Mouse (Mus musculus) kidney, embryonic 14.5 days (tissue): ENCODE results near the gene Ldhd. TPM values are rescaled to one million over a fixed set of nuclear protein-coding genes. Genes with fewer than 3 reads are reported as not detected.

Experiments
- ATAC-seq: fragments of 200-750 bp; cut with Nextera tagmentation; 2 replicates; pipeline ENCODE4 v1.8.0; 2017; ENCODE audit warnings: moderate number of reproducible peaks, mild to moderate bottlenecking, moderate TSS enrichment, moderate library complexity; ENCODE audit not compliant: low FRiP score, low TSS enrichment
- H3K27ac ChIP-seq: fragments of 300-500 bp; sonication (generic); 2 replicates; pipeline ENCODE4 v1.5.1; 2014; ENCODE audit warnings: low read depth, mild to moderate bottlenecking, low read length, moderate library complexity, mixed read lengths
- H3K27me3 ChIP-seq: fragments of 300-500 bp; sonication (generic); 2 replicates; pipeline ENCODE4 v1.6.1; 2014; ENCODE audit warnings: mild to moderate bottlenecking, low read length; ENCODE audit not compliant: control insufficient read depth, insufficient read depth
- H3K36me3 ChIP-seq: fragments of 300-500 bp; sonication (generic); 2 replicates; pipeline ENCODE4 v1.6.1; 2014; ENCODE audit warnings: low read length, mixed read lengths; ENCODE audit not compliant: control insufficient read depth, insufficient read depth
- H3K4me1 ChIP-seq: fragments of 300-500 bp; sonication (generic); 2 replicates; pipeline ENCODE4 v1.6.1; 2014; ENCODE audit warnings: low read length, mixed read lengths; ENCODE audit not compliant: control insufficient read depth, insufficient read depth
- H3K4me2 ChIP-seq: fragments of 300-500 bp; sonication (generic); replicated peaks from 2 replicates; pipeline ENCODE4 v1.6.1; 2014; ENCODE audit warnings: low read depth, mild to moderate bottlenecking, low read length
- H3K4me3 ChIP-seq: fragments of 300-500 bp; sonication (generic); 2 replicates; pipeline ENCODE4 v1.5.1; 2014; ENCODE audit warnings: mild to moderate bottlenecking, low read length
- H3K9ac ChIP-seq: fragments of 300-500 bp; sonication (generic); 2 replicates; pipeline ENCODE4 v1.6.1; 2014; ENCODE audit warnings: low read depth, mild to moderate bottlenecking, low read length, moderate library complexity
- H3K9me3 ChIP-seq: fragments of 300-500 bp; sonication (generic); 2 replicates; pipeline ENCODE4 v1.6.1; 2016; ENCODE audit warnings: low read length; ENCODE audit not compliant: control insufficient read depth
- WGBS: fragments of 180-500 bp; shearing (Covaris S2); extraction: QIAGEN DNeasy Blood & Tissue Kit; methylation state at CpG from one replicate; pipeline ENCODE4 v1.1.7; 2014; 5-methylcytosine and 5-hydroxymethylcytosine counted together
- polyA plus RNA-seq: library from polyadenylated mRNA; unstranded; fragments of >200 nt; fragmentation: Nextera tagmentation; extraction: Ambion mirVana; gene quantifications from 2 replicates; pipeline ENCODE4 v1.2.1, GENCODE M21; 2014

The Ldhd gene
- 0.53 and 0.99 TPM in 2 replicates for polyA plus RNA-seq

- Histone ChIP-seq H3K36me3 (no peaks in the 10 kb centered on the region), H3K4me2 (peak within 1 kb of the TSS; percentile 53), H3K9me3 (no peaks in the 10 kb centered on the region), H3K27ac (no peak within 1 kb of the TSS), H3K4me1 (0 out of 2 replicates have a peak, but pooled peaks cover 3% of the 10 kb centered on the region), H3K27me3 (no peaks in the 10 kb centered on the region), H3K4me3 (peak within 1 kb of the TSS; percentile 32), H3K9ac (peak within 1 kb of the TSS; percentile 54)
- WGBS, result 22% methylated on average over 13 of the region's 13 CpGs
- ATAC-seq, result peak; percentile 36; the same call in 1 of the 2 replicates
These were observed at the start of gene Ldhd for GRCm38 (mm10) chr8:111630105-111630521. Ldhd (minus strand) TSS chr8:111630374.

- Histone ChIP-seq H3K9ac (no peak overlapping the region), H3K4me1 (0 out of 2 replicates have a peak, but pooled peaks cover 3% of the 10 kb centered on the region), H3K9me3 (peaks cover 3% of the 10 kb centered on the region; the same call in 1 of the 2 replicates), H3K36me3 (no peaks in the 10 kb centered on the region), H3K4me2 (no peak overlapping the region), H3K4me3 (no peak overlapping the region), H3K27ac (no peak overlapping the region), H3K27me3 (no peaks in the 10 kb centered on the region)
- 89% methylated on average over 7 of the region's 7 CpGs for WGBS
- no peak for ATAC-seq
These were observed 48.7 kb upstream of the Ldhd start for GRCm38 (mm10) chr8:111678848-111679247.

- ATAC-seq, result peak; percentile 51; the same call in 1 of the 2 replicates
- Histone ChIP-seq H3K27ac (no peak overlapping the region), H3K4me2 (no peak overlapping the region), H3K9ac (no peak overlapping the region), H3K4me3 (no peak overlapping the region), H3K36me3 (no peaks in the 10 kb centered on the region), H3K4me1 (0 out of 2 replicates have a peak, but pooled peaks cover 3% of the 10 kb centered on the region), H3K27me3 (no peaks in the 10 kb centered on the region), H3K9me3 (peaks cover 3% of the 10 kb centered on the region; the same call in 1 of the 2 replicates)
- 36% methylated on average over 3 of the region's 3 CpGs for WGBS
These were observed 47.9 kb upstream of the Ldhd start for GRCm38 (mm10) chr8:111678111-111678510.

GRCm38 (mm10) chr8:111676237-111676636 lies 46.1 kb upstream of the Ldhd start:
- Histone ChIP-seq H3K9ac (no peak overlapping the region), H3K27ac (no peak overlapping the region), H3K4me3 (no peak overlapping the region), H3K27me3 (no peaks in the 10 kb centered on the region), H3K36me3 (0 out of 2 replicates have a peak, but pooled peaks cover 3% of the 10 kb centered on the region), H3K4me2 (no peak overlapping the region), H3K9me3 (peaks cover 3% of the 10 kb centered on the region; the same call in 1 of the 2 replicates), H3K4me1 (no peaks in the 10 kb centered on the region)
- WGBS, result 76% methylated on average over 8 of the region's 8 CpGs
- ATAC-seq, result no peak

GRCm38 (mm10) chr8:111666751-111667150 lies 36.6 kb upstream of the Ldhd start:
- H3K4me2 ChIP-seq, result no peak overlapping the region
- no peak for ATAC-seq
- no peaks in the 10 kb centered on the region for H3K9me3 ChIP-seq
- no peaks in the 10 kb centered on the region for H3K27me3 ChIP-seq
- no peak overlapping the region for H3K4me3 ChIP-seq
- no peaks in the 10 kb centered on the region for H3K4me1 ChIP-seq
- H3K27ac ChIP-seq, result no peak overlapping the region
- H3K36me3 ChIP-seq, result peaks cover 30% of the 10 kb centered on the region
- no peak overlapping the region for H3K9ac ChIP-seq
- 83% methylated on average over 2 of the region's 2 CpGs for WGBS

- H3K4me1 ChIP-seq, result no peaks in the 10 kb centered on the region
- no peaks in the 10 kb centered on the region for H3K27me3 ChIP-seq
- no peak overlapping the region for H3K4me2 ChIP-seq
- H3K36me3 ChIP-seq, result peaks cover 12% of the 10 kb centered on the region; the same call in 1 of the 2 replicates
- no peak; the same call in 1 of the 2 replicates for ATAC-seq
- no peak overlapping the region for H3K9ac ChIP-seq
- H3K9me3 ChIP-seq, result no peaks in the 10 kb centered on the region
- 96% methylated on average over 3 of the region's 3 CpGs for WGBS
- no peak overlapping the region for H3K27ac ChIP-seq
- H3K4me3 ChIP-seq, result no peak overlapping the region
These were observed 32.3 kb upstream of the Ldhd start for GRCm38 (mm10) chr8:111662473-111662872.

- Histone ChIP-seq H3K36me3 (peaks cover 12% of the 10 kb centered on the region; the same call in 1 of the 2 replicates), H3K27ac (no peak overlapping the region), H3K4me1 (no peaks in the 10 kb centered on the region), H3K27me3 (no peaks in the 10 kb centered on the region), H3K9me3 (no peaks in the 10 kb centered on the region), H3K4me2 (no peak overlapping the region), H3K9ac (no peak overlapping the region), H3K4me3 (no peak overlapping the region)
- ATAC-seq, result no peak
- 64% methylated on average over 6 of the region's 6 CpGs for WGBS
These were observed 28.7 kb upstream of the Ldhd start for GRCm38 (mm10) chr8:111658819-111659423.

GRCm38 (mm10) chr8:111657312-111657854 lies 27.2 kb upstream of the Ldhd start:
- Histone ChIP-seq H3K36me3 (peaks cover 12% of the 10 kb centered on the region; the same call in 1 of the 2 replicates), H3K9me3 (no peaks in the 10 kb centered on the region), H3K9ac (no peak overlapping the region), H3K4me2 (no peak overlapping the region), H3K4me3 (no peak overlapping the region), H3K4me1 (no peaks in the 10 kb centered on the region), H3K27ac (no peak overlapping the region), H3K27me3 (no peaks in the 10 kb centered on the region)
- no peak for ATAC-seq
- WGBS, result 61% methylated on average over 1 of the region's 1 CpGs

- H3K9ac ChIP-seq, result no peak overlapping the region
- no peaks in the 10 kb centered on the region for H3K27me3 ChIP-seq
- H3K27ac ChIP-seq, result no peak overlapping the region
- no peak for ATAC-seq
- no peak overlapping the region for H3K4me3 ChIP-seq
- H3K4me1 ChIP-seq, result no peaks in the 10 kb centered on the region
- no peak overlapping the region for H3K4me2 ChIP-seq
- no peaks in the 10 kb centered on the region for H3K9me3 ChIP-seq
- WGBS, result 92% methylated on average over 2 of the region's 2 CpGs
- no peaks in the 10 kb centered on the region for H3K36me3 ChIP-seq
These were observed 23.4 kb upstream of the Ldhd start for GRCm38 (mm10) chr8:111653524-111653923.
